Mouse (Mus musculus): Measurements from ENCODE around the gene Itgb6. TPM values are rescaled to one million over a fixed set of nuclear protein-coding genes. Genes with fewer than 3 reads are reported as not detected.

The Itgb6 gene
- total RNA-seq, 2 experiments from 2014 or later: not detected

Other genes with a start within 250 kb of the Itgb6 start
- 2.4 TPM in 1 of 2 replicates, not detected in the other for gene Pla2r1, start 169.3 kb downstream of the Itgb6 start, total RNA-seq (2014; fragmentation: Nextera tagmentation)
- 0.39 and 3.5 TPM in 2 replicates for gene Pla2r1, start 169.3 kb downstream of the Itgb6 start, total RNA-seq (2017)
- gene Rbms1, start 240.5 kb upstream of the Itgb6 start, total RNA-seq (2014; fragmentation: Nextera tagmentation): 22.6 and 30.9 TPM in 2 replicates
- gene Rbms1, start 240.5 kb upstream of the Itgb6 start, total RNA-seq (2017): 23.4 and 27.5 TPM in 2 replicates

Data from granulocyte monocyte progenitor cell, adult 5-6 weeks (primary cell).